Mouse (Mus musculus) midbrain, embryonic 12.5 days (tissue): ENCODE results near the gene Slc20a1. TPM values are rescaled to one million over a fixed set of nuclear protein-coding genes. Genes with fewer than 3 reads are reported as not detected.

Experiments
- ATAC-seq: fragments of 200-750 bp; cut with Nextera tagmentation; 2 replicates; pipeline ENCODE4 v1.8.0; 2017; ENCODE audit warnings: low read depth, moderate TSS enrichment, moderate library complexity; ENCODE audit not compliant: low FRiP score
- H3K27ac ChIP-seq: fragments of 300-500 bp; sonication (generic); replicated peaks from 2 replicates; pipeline ENCODE4 v1.5.1; 2016; ENCODE audit warnings: mild to moderate bottlenecking
- H3K27me3 ChIP-seq: fragments of 300-500 bp; sonication (generic); 2 replicates; pipeline ENCODE4 v1.6.1; 2016; ENCODE audit warnings: mild to moderate bottlenecking
- H3K36me3 ChIP-seq: fragments of 300-500 bp; sonication (generic); 2 replicates; pipeline ENCODE4 v1.6.1; 2016
- H3K4me1 ChIP-seq: fragments of 300-500 bp; sonication (generic); 2 replicates; pipeline ENCODE4 v1.6.1; 2016
- H3K4me2 ChIP-seq: fragments of 300-500 bp; sonication (generic); replicated peaks from 2 replicates; pipeline ENCODE4 v1.6.1; 2016; ENCODE audit warnings: mild to moderate bottlenecking, moderate library complexity
- H3K4me3 ChIP-seq: fragments of 300-500 bp; sonication (generic); 2 replicates; pipeline ENCODE4 v1.5.1; 2016; ENCODE audit warnings: mild to moderate bottlenecking
- H3K9ac ChIP-seq: fragments of 300-500 bp; sonication (generic); replicated peaks from 2 replicates; pipeline ENCODE4 v1.6.1; 2016; ENCODE audit warnings: mild to moderate bottlenecking, moderate library complexity
- H3K9me3 ChIP-seq: fragments of 300-500 bp; sonication (generic); 2 replicates; pipeline ENCODE4 v1.6.1; 2016; ENCODE audit warnings: mild to moderate bottlenecking
- WGBS: fragments of 180-500 bp; shearing (Covaris S2); methylation state at CpG from one replicate; pipeline ENCODE4 v1.1.7; 2016; 5-methylcytosine and 5-hydroxymethylcytosine counted together
- polyA plus RNA-seq: library from polyadenylated mRNA; unstranded; fragments of >200 nt; fragmentation: Nextera tagmentation; extraction: Ambion mirVana; gene quantifications from 2 replicates; pipeline ENCODE4 v1.2.1, GENCODE M21; 2016

Slc20a1 gene
- polyA plus RNA-seq, result 60.1 and 60.4 TPM in 2 replicates

- H3K9me3 ChIP-seq, result no peaks in the 10 kb centered on the region
- no peaks in the 10 kb centered on the region for H3K27me3 ChIP-seq
- WGBS, result under 1% methylated on average over 93 of the region's 96 CpGs
- peak within 1 kb of the TSS; percentile 86 for H3K27ac ChIP-seq
- peak within 1 kb of the TSS; percentile 93 for H3K9ac ChIP-seq
- H3K36me3 ChIP-seq, result peaks cover 24% of the 10 kb centered on the region
- peak within 1 kb of the TSS; percentile 87 for H3K4me3 ChIP-seq
- H3K4me1 ChIP-seq, result peaks cover 18% of the 10 kb centered on the region
- H3K4me2 ChIP-seq, result peak within 1 kb of the TSS; percentile 86
- peak; percentile 99 for ATAC-seq
These were observed at the start of gene Slc20a1 for GRCm38 (mm10) chr2:129198436-129199327. Slc20a1 (plus strand) TSS chr2:129198764.

GRCm38 (mm10) chr2:129148836-129149235 is 49.7 kb upstream of the Slc20a1 start:
- H3K4me2 ChIP-seq, result no peak overlapping the region
- H3K9ac ChIP-seq, result no peak overlapping the region
- H3K9me3 ChIP-seq, result no peaks in the 10 kb centered on the region
- no peaks in the 10 kb centered on the region for H3K4me1 ChIP-seq
- 30% methylated on average over 2 of the region's 2 CpGs for WGBS
- H3K27ac ChIP-seq, result no peak overlapping the region
- no peak overlapping the region for H3K4me3 ChIP-seq
- no peaks in the 10 kb centered on the region for H3K36me3 ChIP-seq
- no peak for ATAC-seq
- H3K27me3 ChIP-seq, result peaks cover 9% of the 10 kb centered on the region; the same call in 1 of the 2 replicates

- Histone ChIP-seq H3K4me1 (no peaks in the 10 kb centered on the region), H3K4me2 (no peak overlapping the region), H3K27me3 (peaks cover 9% of the 10 kb centered on the region; the same call in 1 of the 2 replicates), H3K36me3 (no peaks in the 10 kb centered on the region), H3K4me3 (no peak overlapping the region), H3K9ac (no peak overlapping the region), H3K9me3 (no peaks in the 10 kb centered on the region), H3K27ac (no peak overlapping the region)
- WGBS, result 87% methylated on average over 5 of the region's 5 CpGs
- ATAC-seq, result no peak
These were observed 48.2 kb upstream of the Slc20a1 start for GRCm38 (mm10) chr2:129150386-129150785.

GRCm38 (mm10) chr2:129151111-129151510 is 47.5 kb upstream of the Slc20a1 start:
- no peaks in the 10 kb centered on the region for H3K9me3 ChIP-seq
- no peak overlapping the region for H3K27ac ChIP-seq

GRCm38 (mm10) chr2:129152751-129153150 is 45.8 kb upstream of the Slc20a1 start:
- H3K4me1 ChIP-seq, result no peaks in the 10 kb centered on the region
- H3K36me3 ChIP-seq, result no peaks in the 10 kb centered on the region
- H3K27ac ChIP-seq, result no peak overlapping the region
- H3K4me3 ChIP-seq, result no peak overlapping the region
- no peak overlapping the region for H3K9ac ChIP-seq
- WGBS, result 91% methylated on average over 1 of the region's 1 CpGs
- H3K9me3 ChIP-seq, result no peaks in the 10 kb centered on the region
- no peak for ATAC-seq
- H3K27me3 ChIP-seq, result peaks cover 9% of the 10 kb centered on the region; the same call in 1 of the 2 replicates
- H3K4me2 ChIP-seq, result no peak overlapping the region

More at GRCm38 (mm10) chr2:129151111-129151510, 47.5 kb upstream of the Slc20a1 start:
- Histone ChIP-seq H3K4me3 (no peak overlapping the region), H3K4me2 (no peak overlapping the region), H3K9ac (no peak overlapping the region), H3K4me1 (no peaks in the 10 kb centered on the region), H3K27me3 (peaks cover 9% of the 10 kb centered on the region; the same call in 1 of the 2 replicates), H3K36me3 (no peaks in the 10 kb centered on the region)
- no peak for ATAC-seq
- 90% methylated on average over 9 of the region's 9 CpGs for WGBS

GRCm38 (mm10) chr2:129164815-129165214 is 33.7 kb upstream of the Slc20a1 start:
- Histone ChIP-seq H3K27me3 (no peaks in the 10 kb centered on the region), H3K27ac (no peak overlapping the region), H3K4me1 (0 out of 2 replicates have a peak, but pooled peaks cover 3% of the 10 kb centered on the region), H3K9ac (no peak overlapping the region), H3K4me2 (no peak overlapping the region), H3K9me3 (no peaks in the 10 kb centered on the region), H3K36me3 (no peaks in the 10 kb centered on the region), H3K4me3 (no peak overlapping the region)
- 86% methylated on average over 5 of the region's 5 CpGs for WGBS
- no peak for ATAC-seq

GRCm38 (mm10) chr2:129166466-129167463 is 31.8 kb upstream of the Slc20a1 start:
- H3K4me2 ChIP-seq, result no peak overlapping the region
- H3K27me3 ChIP-seq, result no peaks in the 10 kb centered on the region
- no peaks in the 10 kb centered on the region for H3K9me3 ChIP-seq
- no peak overlapping the region for H3K27ac ChIP-seq
- ATAC-seq, result no peak
- no peak overlapping the region for H3K9ac ChIP-seq
- H3K4me1 ChIP-seq, result 0 out of 2 replicates have a peak, but pooled peaks cover 3% of the 10 kb centered on the region
- H3K4me3 ChIP-seq, result no peak overlapping the region
- 69% methylated on average over 10 of the region's 10 CpGs for WGBS
- no peaks in the 10 kb centered on the region for H3K36me3 ChIP-seq

- Histone ChIP-seq H3K27me3 (peaks cover 5% of the 10 kb centered on the region; the same call in 1 of the 2 replicates), H3K4me3 (no peak overlapping the region), H3K9ac (no peak overlapping the region), H3K27ac (no peak overlapping the region), H3K9me3 (no peaks in the 10 kb centered on the region), H3K36me3 (no peaks in the 10 kb centered on the region), H3K4me2 (0 out of 2 replicates have a peak overlapping the region, but pooled peaks have one; percentile 0), H3K4me1 (no peaks in the 10 kb centered on the region)
- WGBS, result 54% methylated on average over 10 of the region's 10 CpGs
- ATAC-seq, result no peak
These were observed 25.2 kb upstream of the Slc20a1 start for GRCm38 (mm10) chr2:129173386-129173785.

- WGBS, result 48% methylated on average over 7 of the region's 7 CpGs
- Histone ChIP-seq H3K4me3 (no peak overlapping the region), H3K27ac (no peak overlapping the region), H3K4me1 (no peaks in the 10 kb centered on the region), H3K27me3 (peaks cover 5% of the 10 kb centered on the region; the same call in 1 of the 2 replicates), H3K9ac (no peak overlapping the region), H3K9me3 (no peaks in the 10 kb centered on the region), H3K4me2 (no peak overlapping the region), H3K36me3 (no peaks in the 10 kb centered on the region)
- ATAC-seq, result no peak
These were observed 24.1 kb upstream of the Slc20a1 start for GRCm38 (mm10) chr2:129174474-129174873.

- Histone ChIP-seq H3K9ac (no peak overlapping the region), H3K4me3 (no peak overlapping the region), H3K9me3 (no peaks in the 10 kb centered on the region), H3K4me2 (no peak overlapping the region), H3K4me1 (no peaks in the 10 kb centered on the region), H3K27me3 (peaks cover 5% of the 10 kb centered on the region; the same call in 1 of the 2 replicates), H3K27ac (no peak overlapping the region), H3K36me3 (no peaks in the 10 kb centered on the region)
- WGBS, result 77% methylated on average over 2 of the region's 2 CpGs
- no peak for ATAC-seq
These were observed 22.9 kb upstream of the Slc20a1 start for GRCm38 (mm10) chr2:129175636-129176035.

GRCm38 (mm10) chr2:129176676-129177420 is 21.7 kb upstream of the Slc20a1 start:
- H3K9me3 ChIP-seq, result no peaks in the 10 kb centered on the region
- H3K36me3 ChIP-seq, result no peaks in the 10 kb centered on the region
- H3K4me2 ChIP-seq, result no peak overlapping the region
- ATAC-seq, result no peak
- no peaks in the 10 kb centered on the region for H3K4me1 ChIP-seq
- H3K27me3 ChIP-seq, result peaks cover 5% of the 10 kb centered on the region; the same call in 1 of the 2 replicates
- WGBS, result 58% methylated on average over 12 of the region's 12 CpGs
- H3K4me3 ChIP-seq, result no peak overlapping the region
- H3K27ac ChIP-seq, result no peak overlapping the region
- no peak overlapping the region for H3K9ac ChIP-seq
